Mouse (Mus musculus) embryonic stem cell, embryonic (primary cell): ENCODE measurements at regions not wholly inside any gene's neighbourhood (a gene's known extent, or its start where the extent isn't known, plus 50 kb on each side); places are given as distances from the start of the nearest gene placed in this dataset.

ENCODE experiments used
- CTCF ChIA-PET, 4 experiments: fragments of 300-600 bp in 2 of 4; fragments of 350-600 bp in 2 of 4; sonication (Branson Sonifier 250); formaldehyde crosslinking; loops; one replicate each; lab custom pipeline; 2022; ENCODE audit warnings: inconsistent platforms in 2 of 4; lab: Charles Lee
- POLR2A ChIA-PET, 4 experiments: fragments of 300-600 bp in 2 of 4; fragments of 350-600 bp in 2 of 4; sonication (Branson Sonifier 250); formaldehyde crosslinking; loops; one replicate each; lab custom pipeline; 2022; ENCODE audit warnings: antibody characterized with exemption in 4 of 4, inconsistent platforms in 1 of 4; lab: Charles Lee

- CTCF ChIA-PET, result interaction anchor here in 2 of 4 experiments (0.6 to 1.0 kb wide), 2 partner anchors 50 to 356 kb away, joined by 5 to 9 read pairs; no protein-coding TSS in a partner anchor
These were observed 54.8 kb upstream of the Gm11733 start for GRCm38 (mm10) chr11:117429326-117429752.

GRCm38 (mm10) chr11:117429894-117430293, 54.3 kb upstream of the Gm11733 start:
- CTCF ChIA-PET, result interaction anchor here in 2 of 4 experiments (0.6 to 1.0 kb wide), 2 partner anchors 49 to 356 kb away, joined by 5 to 9 read pairs; no protein-coding TSS in a partner anchor

More at GRCm38 (mm10) chr11:117429326-117429752, 54.8 kb upstream of the Gm11733 start:
- POLR2A ChIA-PET, result interaction anchor here in 1 of 4 experiments (1.4 kb wide), 1 partner anchor 225 kb away, joined by 3 read pairs; no protein-coding TSS in a partner anchor

GRCm38 (mm10) chr11:117434056-117434455, 50.1 kb upstream of the Gm11733 start:
- CTCF ChIA-PET, result interaction anchor here (0.5 to 2.2 kb wide), 22 partner anchors 11 to 416 kb away, joined by 3 to 11 read pairs (median 3); no protein-coding TSS in a partner anchor
- POLR2A ChIA-PET, result interaction anchor here in 3 of 4 experiments (0.5 to 1.8 kb wide), 8 partner anchors 8 to 539 kb away, joined by 3 to 6 read pairs (median 4); no protein-coding TSS in a partner anchor

More at GRCm38 (mm10) chr11:117429894-117430293, 54.3 kb upstream of the Gm11733 start:
- POLR2A ChIA-PET, result interaction anchor here in 2 of 4 experiments (0.5 to 1.4 kb wide), 3 partner anchors 20 to 225 kb away, joined by 3 read pairs; no protein-coding TSS in a partner anchor
